Mouse (Mus musculus): ENCODE data around the gene Nudt1. TPM values are rescaled to one million over a fixed set of nuclear protein-coding genes. Genes with fewer than 3 reads are reported as not detected.

Gene Nudt1
- polyA plus RNA-seq, 1 experiment from 2014 or later, result 44.8 TPM

Other genes starting within 250 kb of the Nudt1 start
- 43.7 and 44.2 TPM in 2 replicates for gene Mad1l1, start 104 bp upstream of the Nudt1 start, polyA plus RNA-seq (2014; fragmentation: Nextera tagmentation; extraction: Ambion mirVana)
- 21.6 and 23.4 TPM in 2 replicates for gene Mrm2, start 10.2 kb downstream of the Nudt1 start, polyA plus RNA-seq (2014; fragmentation: Nextera tagmentation; extraction: Ambion mirVana)
- 6.9 and 7.4 TPM in 2 replicates for gene Snx8, start 67.6 kb downstream of the Nudt1 start, polyA plus RNA-seq (2014; fragmentation: Nextera tagmentation; extraction: Ambion mirVana)
- 210 and 215 TPM in 2 replicates for gene Eif3b, start 97.7 kb downstream of the Nudt1 start, polyA plus RNA-seq (2014; fragmentation: Nextera tagmentation; extraction: Ambion mirVana)
- 0.07 TPM in 1 of 2 replicates, not detected in the other for gene Gm4869, start 124.0 kb downstream of the Nudt1 start, polyA plus RNA-seq (2014; fragmentation: Nextera tagmentation; extraction: Ambion mirVana)
- gene Chst12, start 183.9 kb downstream of the Nudt1 start, polyA plus RNA-seq (2014; fragmentation: Nextera tagmentation; extraction: Ambion mirVana), result 8.8 and 9.5 TPM in 2 replicates
- 0.36 and 0.63 TPM in 2 replicates for gene Grifin, start 243.4 kb downstream of the Nudt1 start, polyA plus RNA-seq (2014; fragmentation: Nextera tagmentation; extraction: Ambion mirVana)